Comparison of ENCODE assay signal across 23 mouse cellular contexts in genomic region chr1:160327531-160327930, GRCm38 (mm10).
"Had no signal": no experiment of that assay in that cellular context is flagged by ENCODE, and none has a peak within 500 bp of the region (broad histone marks: within the 10 kb centered on the region; RNA-seq: fewer than 3 reads in every experiment).

No protein-coding gene starts in this region.

- H3K36me3 ChIP-seq: heart, embryonic 10.5 days; heart, embryonic 12.5 days; hindbrain, embryonic 10.5 days; hindbrain, embryonic 12.5 days; kidney, embryonic 15.5 days; limb, embryonic 13.5 days; limb, embryonic 15.5 days; liver, embryonic 12.5 days had no signal

- H3K27me3 ChIP-seq: heart, embryonic 12.5 days; hindbrain, embryonic 12.5 days; kidney, embryonic 15.5 days; limb, embryonic 13.5 days; limb, embryonic 15.5 days; liver, embryonic 12.5 days had no signal

- H3K4me3 ChIP-seq: heart, adult 2 months; heart, embryonic 10.5 days; heart, embryonic 12.5 days; hindbrain, embryonic 10.5 days; hindbrain, embryonic 12.5 days; kidney, embryonic 15.5 days; limb, embryonic 13.5 days; limb, embryonic 15.5 days; liver, embryonic 12.5 days had no signal

- ATAC-seq: hindbrain, embryonic 16.5 days; intestine, embryonic 16.5 days; liver, embryonic 12.5 days had no signal

- DNase-seq: gastrocnemius, postnatal 25 days; heart, adult 2 months; heart, postnatal 10 days; heart, postnatal 4 days; kidney, adult 11 months; kidney, adult 2 months; kidney, adult 9 months; kidney, postnatal 14 days; kidney, postnatal 36 days; left cerebral cortex, postnatal 4 days had no signal

- H3K4me2 ChIP-seq: heart, embryonic 12.5 days; hindbrain, embryonic 12.5 days; hindbrain, embryonic 14.5 days; kidney, embryonic 15.5 days; limb, embryonic 13.5 days; limb, embryonic 15.5 days; liver, embryonic 12.5 days had no signal

- H3K9ac ChIP-seq: heart, embryonic 12.5 days; hindbrain, embryonic 12.5 days; hindbrain, embryonic 14.5 days; kidney, embryonic 15.5 days; limb, embryonic 13.5 days; limb, embryonic 15.5 days; liver, embryonic 12.5 days; liver, embryonic 14.5 days had no signal

- H3K27ac ChIP-seq: heart, adult 2 months; heart, embryonic 10.5 days; hindbrain, embryonic 10.5 days; hindbrain, embryonic 12.5 days; hindbrain, embryonic 14.5 days; kidney, embryonic 15.5 days; kidney, postnatal 0 days; limb, embryonic 13.5 days; limb, embryonic 15.5 days; liver, embryonic 12.5 days; liver, embryonic 14.5 days had no signal

- H3K4me1 ChIP-seq: limb, embryonic 15.5 days had no signal

- H3K9me3 ChIP-seq: heart, embryonic 10.5 days; heart, embryonic 12.5 days; hindbrain, embryonic 10.5 days; hindbrain, embryonic 12.5 days; kidney, embryonic 15.5 days; limb, embryonic 13.5 days; limb, embryonic 15.5 days; liver, embryonic 12.5 days had no signal
